Mouse (Mus musculus): Measurements from ENCODE around the gene Krt32. TPM values are rescaled to one million over a fixed set of nuclear protein-coding genes. Genes with fewer than 3 reads are reported as not detected.

Krt32 gene
- polyA plus RNA-seq, 1 experiment, result not detected

GRCm38 (mm10) chr11:100055686-100056655 lies 32.1 kb downstream of the Krt32 start:
- no peak overlapping the region for H3K27ac ChIP-seq (ENCODE audit: insufficient read depth, low read depth, low read length)
- TF ChIP-seq POLR2A (IDR thresholded peaks at IDR 0.05; ENCODE audit: borderline replicate concordance, low read depth, low read length) (no peak), CTCF (IDR thresholded peaks at IDR 0.05; ENCODE audit: low read depth, low read length) (no peak)
- no peaks in the 10 kb centered on the region for H3K4me1 ChIP-seq (ENCODE audit: control insufficient read depth, insufficient read depth, low read length)
- H3K4me3 ChIP-seq (ENCODE audit: insufficient read depth, low read length), result no peak overlapping the region

GRCm38 (mm10) chr11:100050451-100050850 lies 37.6 kb downstream of the Krt32 start, which contains the start of gene Krt31:
Gene Krt31, minus strand, starts transcription at chr11:100050551.
- TF ChIP-seq CTCF (IDR thresholded peaks at IDR 0.05; ENCODE audit: low read depth, low read length), result no peak
- no peak for TF ChIP-seq POLR2A (IDR thresholded peaks at IDR 0.05; ENCODE audit: borderline replicate concordance, low read depth, low read length)
- Histone ChIP-seq H3K4me1 (ENCODE audit: control insufficient read depth, insufficient read depth, low read length) (no peaks in the 10 kb centered on the region), H3K4me3 (ENCODE audit: insufficient read depth, low read length) (no peak within 1 kb of the TSS), H3K27ac (ENCODE audit: insufficient read depth, low read depth, low read length) (no peak within 1 kb of the TSS)

- H3K27ac ChIP-seq (ENCODE audit: insufficient read depth, low read depth, low read length), result no peak overlapping the region
- TF ChIP-seq POLR2A (IDR thresholded peaks at IDR 0.05; ENCODE audit: borderline replicate concordance, low read depth, low read length) (no peak), CTCF (IDR thresholded peaks at IDR 0.05; ENCODE audit: low read depth, low read length) (no peak)
- no peaks in the 10 kb centered on the region for H3K4me1 ChIP-seq (ENCODE audit: control insufficient read depth, insufficient read depth, low read length)
- no peak overlapping the region for H3K4me3 ChIP-seq (ENCODE audit: insufficient read depth, low read length)
Measured at GRCm38 (mm10) chr11:100047193-100047592, 40.8 kb downstream of the Krt32 start.

GRCm38 (mm10) chr11:100046303-100046866 lies 41.6 kb downstream of the Krt32 start:
- TF ChIP-seq CTCF (IDR thresholded peaks at IDR 0.05; ENCODE audit: low read depth, low read length) (no peak), POLR2A (IDR thresholded peaks at IDR 0.05; ENCODE audit: borderline replicate concordance, low read depth, low read length) (no peak)
- H3K27ac ChIP-seq (ENCODE audit: insufficient read depth, low read depth, low read length), result no peak overlapping the region
- no peak overlapping the region for H3K4me3 ChIP-seq (ENCODE audit: insufficient read depth, low read length)

GRCm38 (mm10) chr11:100041454-100041853 lies 46.6 kb downstream of the Krt32 start, which contains the start of gene Krt34:
Gene Krt34, minus strand, starts transcription at chr11:100041554.
- no peaks in the 10 kb centered on the region for H3K4me1 ChIP-seq (ENCODE audit: control insufficient read depth, insufficient read depth, low read length)
- H3K27ac ChIP-seq (ENCODE audit: insufficient read depth, low read depth, low read length), result no peak within 1 kb of the TSS
- H3K4me3 ChIP-seq (ENCODE audit: insufficient read depth, low read length), result no peak within 1 kb of the TSS
- no peak for TF ChIP-seq POLR2A (IDR thresholded peaks at IDR 0.05; ENCODE audit: borderline replicate concordance, low read depth, low read length)
- no peak for TF ChIP-seq CTCF (IDR thresholded peaks at IDR 0.05; ENCODE audit: low read depth, low read length)

More at GRCm38 (mm10) chr11:100046303-100046866, 41.6 kb downstream of the Krt32 start:
- no peaks in the 10 kb centered on the region for H3K4me1 ChIP-seq (ENCODE audit: control insufficient read depth, insufficient read depth, low read length)

Other genes starting within 250 kb of the Krt32 start
- gene Krtap4-16, start 236.6 kb downstream of the Krt32 start, polyA plus RNA-seq (2012; ENCODE audit: insufficient read depth, insufficient read length, missing spikeins), result not detected in 2 replicates
- gene Gm11568, start 230.3 kb downstream of the Krt32 start, polyA plus RNA-seq (2012; ENCODE audit: insufficient read depth, insufficient read length, missing spikeins), result not detected in 2 replicates
- gene Gm11559, start 223.8 kb downstream of the Krt32 start, polyA plus RNA-seq (2012; ENCODE audit: insufficient read depth, insufficient read length, missing spikeins), result not detected in 2 replicates
- not detected in 2 replicates for gene Krtap9-1, start 214.8 kb downstream of the Krt32 start, polyA plus RNA-seq (2012; ENCODE audit: insufficient read depth, insufficient read length, missing spikeins)
- not detected in 2 replicates for gene Gm11567, start 209.0 kb downstream of the Krt32 start, polyA plus RNA-seq (2012; ENCODE audit: insufficient read depth, insufficient read length, missing spikeins)
- gene Krtap31-1, start 180.3 kb downstream of the Krt32 start, polyA plus RNA-seq (2012; ENCODE audit: insufficient read depth, insufficient read length, missing spikeins), result not detected in 2 replicates
- not detected in 2 replicates for gene Gm11565, start 173.5 kb downstream of the Krt32 start, polyA plus RNA-seq (2012; ENCODE audit: insufficient read depth, insufficient read length, missing spikeins)
- gene Krtap31-2, start 151.9 kb downstream of the Krt32 start, polyA plus RNA-seq (2012; ENCODE audit: insufficient read depth, insufficient read length, missing spikeins), result not detected in 2 replicates
- gene Krtap9-5, start 139.8 kb downstream of the Krt32 start, polyA plus RNA-seq (2012; ENCODE audit: insufficient read depth, insufficient read length, missing spikeins), result not detected in 2 replicates
- gene Krtap29-1, start 109.2 kb downstream of the Krt32 start, polyA plus RNA-seq (2012; ENCODE audit: insufficient read depth, insufficient read length, missing spikeins), result not detected in 2 replicates
- not detected in 2 replicates for gene Krtap16-1, start 101.6 kb downstream of the Krt32 start, polyA plus RNA-seq (2012; ENCODE audit: insufficient read depth, insufficient read length, missing spikeins)
- gene Krtap17-1, start 94.2 kb downstream of the Krt32 start, polyA plus RNA-seq (2012; ENCODE audit: insufficient read depth, insufficient read length, missing spikeins), result not detected in 2 replicates
- not detected in 2 replicates for gene Krt33a, start 72.0 kb downstream of the Krt32 start, polyA plus RNA-seq (2012; ENCODE audit: insufficient read depth, insufficient read length, missing spikeins)
- gene Krt33b, start 58.4 kb downstream of the Krt32 start, polyA plus RNA-seq (2012; ENCODE audit: insufficient read depth, insufficient read length, missing spikeins), result not detected in 2 replicates
- gene Krt34, start 46.7 kb downstream of the Krt32 start, polyA plus RNA-seq (2012; ENCODE audit: insufficient read depth, insufficient read length, missing spikeins), result not detected in 2 replicates
- gene Krt31, start 37.7 kb downstream of the Krt32 start, polyA plus RNA-seq (2012; ENCODE audit: insufficient read depth, insufficient read length, missing spikeins), result not detected in 2 replicates
- gene Krt35, start 8.0 kb upstream of the Krt32 start, polyA plus RNA-seq (2012; ENCODE audit: insufficient read depth, insufficient read length, missing spikeins), result not detected in 2 replicates
- gene Krt36, start 17.4 kb upstream of the Krt32 start, polyA plus RNA-seq (2012; ENCODE audit: insufficient read depth, insufficient read length, missing spikeins), result not detected in 2 replicates
- not detected in 2 replicates for gene Krt13, start 33.3 kb upstream of the Krt32 start, polyA plus RNA-seq (2012; ENCODE audit: insufficient read depth, insufficient read length, missing spikeins)
- gene Krt15, start 47.7 kb upstream of the Krt32 start, polyA plus RNA-seq (2012; ENCODE audit: insufficient read depth, insufficient read length, missing spikeins), result not detected in 2 replicates
- not detected in 2 replicates for gene Krt19, start 60.4 kb upstream of the Krt32 start, polyA plus RNA-seq (2012; ENCODE audit: insufficient read depth, insufficient read length, missing spikeins)
- gene Krt9, start 105.0 kb upstream of the Krt32 start, polyA plus RNA-seq (2012; ENCODE audit: insufficient read depth, insufficient read length, missing spikeins), result not detected in 2 replicates
- not detected in 2 replicates for gene Krt14, start 119.3 kb upstream of the Krt32 start, polyA plus RNA-seq (2012; ENCODE audit: insufficient read depth, insufficient read length, missing spikeins)
- gene Krt16, start 160.7 kb upstream of the Krt32 start, polyA plus RNA-seq (2012; ENCODE audit: insufficient read depth, insufficient read length, missing spikeins), result not detected in 2 replicates
- gene Krt17, start 172.8 kb upstream of the Krt32 start, polyA plus RNA-seq (2012; ENCODE audit: insufficient read depth, insufficient read length, missing spikeins), result not detected in 2 replicates
- not detected in 2 replicates for gene Krt42, start 181.6 kb upstream of the Krt32 start, polyA plus RNA-seq (2012; ENCODE audit: insufficient read depth, insufficient read length, missing spikeins)
- 922 and 1,042 TPM in 2 replicates for gene Eif1, start 231.7 kb upstream of the Krt32 start, polyA plus RNA-seq (2012; ENCODE audit: insufficient read depth, insufficient read length, missing spikeins)
- not detected in 2 replicates for gene Gast, start 246.2 kb upstream of the Krt32 start, polyA plus RNA-seq (2012; ENCODE audit: insufficient read depth, insufficient read length, missing spikeins)

All from bone marrow macrophage, adult 2 months (primary cell).